Mouse (Mus musculus): Measurements from ENCODE around the gene Ccdc174.

DNA sequence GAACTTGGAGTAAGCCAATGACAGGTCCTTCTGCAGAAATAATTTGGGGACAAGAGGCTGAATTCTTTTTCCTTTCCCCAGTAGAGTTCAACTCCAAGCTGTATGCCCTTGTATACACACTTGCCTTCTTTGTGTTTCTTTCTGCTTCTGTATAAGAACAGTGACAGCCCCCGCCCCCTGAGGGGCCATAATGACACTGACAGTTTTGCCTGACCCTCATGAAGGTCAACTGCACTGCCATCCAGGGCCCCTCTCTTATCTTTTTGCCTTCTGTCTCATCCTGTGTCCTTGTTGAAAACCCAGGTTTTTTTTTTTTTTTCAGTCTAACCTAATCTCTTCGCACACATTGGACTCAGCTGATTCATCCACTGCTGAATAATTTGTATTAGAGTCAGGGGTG, 5.1 kb upstream of the Ccdc174 start:
- TF ChIP-seq GATA1 (IDR thresholded peaks at IDR 0.05; ENCODE audit: low read length) (no peak), TAL1 (IDR thresholded peaks at IDR 0.05; ENCODE audit: low read length) (no peak)

Data from erythroblast, embryonic 14.5 days (primary cell).